Mouse (Mus musculus) cortical plate, adult 2 months (tissue): ENCODE measurements around the gene Cyp2d9. TPM values are rescaled to one million over a fixed set of nuclear protein-coding genes. Genes with fewer than 3 reads are reported as not detected.
A peak's percentile ranks its signal among the peaks of the same experiment; 100 is the strongest.
"Not testable (repeated sequence)": the region's sequence is repeated elsewhere in the genome, so short reads cannot be mapped to it uniquely, and the experiment has no call there.

Source experiments
- H3K27ac ChIP-seq: fragments of 200-500 bp; 2 replicates; pipeline ENCODE4 v1.5.1; 2012; ENCODE audit warnings: low read length, control low read depth, inconsistent platforms; ENCODE audit not compliant: insufficient read depth
- H3K4me1 ChIP-seq: fragments of 200-500 bp; 2 replicates; pipeline ENCODE4 v1.6.1; 2011; ENCODE audit warnings: low read length; ENCODE audit not compliant: control insufficient read depth, insufficient read depth
- H3K4me3 ChIP-seq: fragments of 200-500 bp; 2 replicates; pipeline ENCODE4 v1.5.1; 2011; ENCODE audit warnings: mild to moderate bottlenecking, low read length, control low read depth; ENCODE audit not compliant: insufficient read depth
- CTCF ChIP-seq: fragments of 200-500 bp; IDR thresholded peaks from 2 replicates; pipeline ENCODE4 v1.5.1; 2011; ENCODE audit warnings: mild to moderate bottlenecking, control low read depth, low read length; ENCODE audit not compliant: insufficient read depth; ENCODE audit errors: extremely low read depth
- POLR2A ChIP-seq: fragments of 200-500 bp; IDR thresholded peaks from 2 replicates; pipeline ENCODE4 v1.6.1; 2011; ENCODE audit warnings: mild to moderate bottlenecking, low read length, control low read depth; ENCODE audit not compliant: insufficient read depth; ENCODE audit errors: extremely low read depth
- polyA plus RNA-seq: library from polyadenylated mRNA; depleted of rRNA; stranded (reverse); fragments of >200 nt; gene quantifications from 2 replicates; pipeline ENCODE4 v1.2.3, GENCODE M21; 2012

Gene Cyp2d9
- polyA plus RNA-seq, 1 experiment, result not detected

DNA sequence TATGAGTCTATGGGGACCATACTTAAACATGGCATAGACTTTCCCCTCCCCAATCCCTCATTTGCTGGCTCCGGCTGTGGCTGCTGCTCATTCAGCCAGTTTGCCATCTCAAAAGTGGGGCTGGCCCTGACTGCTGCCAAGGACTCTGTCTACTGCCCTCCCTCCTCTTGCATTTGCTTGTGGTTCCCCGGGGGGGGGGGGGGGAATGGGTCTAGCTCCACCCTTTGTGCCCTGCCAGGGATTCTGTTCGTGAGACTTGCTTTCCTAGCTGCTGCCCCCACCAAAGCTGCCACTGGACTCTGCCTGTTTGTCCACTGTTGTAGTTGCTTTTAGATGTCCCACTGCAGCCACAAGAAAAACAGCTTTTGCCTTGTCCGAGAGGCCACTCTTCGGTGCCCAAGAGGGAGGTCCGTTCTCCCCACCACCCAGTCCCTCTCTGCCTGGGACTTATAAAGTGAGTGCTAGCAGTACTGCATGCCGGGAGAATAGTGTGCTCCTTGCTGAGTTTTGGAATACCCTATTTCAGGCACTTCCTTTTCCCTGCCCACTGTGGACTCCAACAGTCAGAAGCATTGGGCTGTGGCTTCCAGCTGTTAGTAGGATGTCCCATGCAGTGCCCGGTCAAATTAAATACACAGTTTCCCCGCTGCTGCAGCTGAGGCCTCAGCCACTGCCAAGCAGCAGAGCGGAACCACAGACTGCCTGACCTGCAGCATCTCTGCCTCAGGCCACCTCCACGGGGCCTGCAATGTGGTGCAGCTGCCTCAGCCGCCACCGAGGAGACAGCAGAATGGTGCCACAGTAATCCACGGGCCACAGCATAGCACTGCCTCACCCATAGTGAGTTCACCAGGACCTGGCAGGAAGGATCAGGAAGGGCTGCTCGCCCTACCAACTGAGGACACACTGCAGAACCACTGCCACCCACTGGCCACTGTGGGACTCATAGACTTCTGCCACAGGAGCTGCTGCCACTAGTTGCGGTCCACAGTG lies 16.1 kb upstream of the Cyp2d9 start:
- Histone ChIP-seq H3K27ac (no peak overlapping the region), H3K4me3 (no peak overlapping the region), H3K4me1 (no peaks in the 10 kb centered on the region)
- TF ChIP-seq POLR2A (0 out of 2 replicates have a peak, but pooled peaks have one; percentile 13), CTCF (peak; percentile 76)

GRCm38 (mm10) chr15:82418616-82419015 lies 14.6 kb upstream of the Cyp2d9 start:
- TF ChIP-seq CTCF (no peak), POLR2A (no peak)
- H3K27ac ChIP-seq, result no peak overlapping the region
- H3K4me3 ChIP-seq, result no peak overlapping the region
- no peaks in the 10 kb centered on the region for H3K4me1 ChIP-seq

DNA sequence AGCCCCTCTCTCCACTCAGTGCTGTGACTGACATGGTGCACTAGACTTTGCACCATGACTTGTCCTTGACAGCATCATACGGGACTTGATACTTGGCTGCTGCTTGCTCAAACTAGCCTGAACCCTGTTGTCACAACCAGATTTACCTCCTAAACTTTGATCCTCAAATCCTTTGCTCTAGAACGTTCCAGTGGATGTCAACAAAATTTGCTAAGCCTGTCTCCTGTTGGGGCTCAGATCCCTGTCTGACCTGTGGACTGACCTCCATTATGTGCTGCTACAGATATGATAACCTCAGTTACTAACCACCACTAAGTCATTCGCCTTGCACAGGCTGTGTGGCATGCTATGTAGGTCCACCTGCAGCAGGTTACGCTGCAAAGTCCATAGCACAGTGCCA lies 10.3 kb upstream of the Cyp2d9 start:
- no peaks in the 10 kb centered on the region for H3K4me1 ChIP-seq

DNA sequence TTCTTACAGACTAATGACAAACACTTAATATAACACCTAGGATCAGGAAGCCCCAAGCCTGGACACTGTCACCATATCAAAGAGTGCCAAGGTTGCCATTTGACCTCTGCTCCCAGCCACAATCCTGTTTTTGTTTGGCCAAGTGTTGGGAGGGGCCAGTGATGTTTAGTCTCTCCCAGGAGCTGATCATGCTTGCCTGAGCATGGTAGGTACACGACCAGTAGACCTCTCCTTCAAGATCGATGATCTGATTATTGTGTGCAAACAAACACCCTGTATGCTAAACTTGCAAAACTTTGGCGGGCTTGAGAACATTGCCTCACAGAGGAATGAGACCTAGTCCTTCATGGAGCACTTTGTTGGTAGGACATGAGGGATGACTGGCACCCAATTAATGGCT lies 9.8 kb upstream of the Cyp2d9 start:
- no peak overlapping the region for H3K27ac ChIP-seq
- H3K4me1 ChIP-seq, result no peaks in the 10 kb centered on the region
- TF ChIP-seq CTCF (no peak), POLR2A (no peak)
- no peak overlapping the region for H3K4me3 ChIP-seq

More for the DNA sequence above, 10.3 kb upstream of the Cyp2d9 start:
- TF ChIP-seq CTCF (no peak), POLR2A (no peak)
- Histone ChIP-seq H3K4me3 (no peak overlapping the region), H3K27ac (no peak overlapping the region)

- no peak overlapping the region for H3K4me3 ChIP-seq
- TF ChIP-seq CTCF (no peak), POLR2A (no peak)
- no peak overlapping the region for H3K27ac ChIP-seq
- H3K4me1 ChIP-seq, result no peaks in the 10 kb centered on the region
These were observed 384 bp downstream of the Cyp2d9 start for GRCm38 (mm10) chr15:82433621-82434020.

DNA sequence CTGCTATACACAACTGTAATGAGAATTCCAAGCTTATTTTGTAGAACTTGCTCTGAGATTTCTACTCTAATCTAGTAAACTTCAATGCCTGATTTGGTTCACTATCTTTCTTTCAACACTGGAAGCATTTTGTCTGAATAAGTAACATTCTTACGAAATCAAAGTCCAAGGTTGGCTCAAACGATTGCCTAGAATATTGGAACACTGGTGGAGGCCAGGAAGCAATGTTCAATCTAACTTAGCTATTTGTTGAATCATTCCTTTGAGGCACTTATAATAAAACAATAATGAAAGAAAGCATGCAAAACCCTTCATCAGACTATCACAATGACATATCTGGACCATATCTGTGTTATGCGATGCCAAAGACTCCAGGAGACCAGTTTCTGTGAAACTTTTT lies 1.3 kb downstream of the Cyp2d9 start:
- TF ChIP-seq CTCF, result no peak
- no peak for TF ChIP-seq POLR2A
- H3K27ac ChIP-seq, result no peak overlapping the region
- no peaks in the 10 kb centered on the region for H3K4me1 ChIP-seq
- H3K4me3 ChIP-seq, result no peak overlapping the region

- Histone ChIP-seq H3K27ac (no peak overlapping the region), H3K4me3 (no peak overlapping the region), H3K4me1 (no peaks in the 10 kb centered on the region)
- TF ChIP-seq POLR2A, result no peak
- TF ChIP-seq CTCF, result no peak
These were observed 1.8 kb downstream of the Cyp2d9 start for GRCm38 (mm10) chr15:82435011-82435410.

DNA sequence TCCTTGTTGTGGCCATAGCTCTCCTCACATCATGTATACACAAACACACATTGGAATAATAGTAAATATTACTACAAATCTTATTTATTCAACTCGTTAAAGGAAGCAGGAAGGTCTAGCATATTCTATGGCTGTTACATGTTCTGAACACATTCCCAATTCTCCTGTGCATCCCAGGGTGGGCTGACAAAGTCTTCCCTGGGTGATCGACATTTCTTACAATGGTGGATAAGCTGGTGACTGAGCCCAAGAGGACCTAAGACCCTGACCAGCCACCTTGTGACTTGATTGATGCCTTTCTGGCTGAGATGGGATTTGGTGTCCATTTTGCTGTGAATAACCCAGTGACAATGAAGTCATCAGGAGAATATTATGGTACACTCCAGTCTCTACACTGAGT lies 2.4 kb downstream of the Cyp2d9 start:
- H3K4me1 ChIP-seq, result no peaks in the 10 kb centered on the region
- no peak overlapping the region for H3K27ac ChIP-seq
- TF ChIP-seq CTCF, result no peak
- no peak for TF ChIP-seq POLR2A
- no peak overlapping the region for H3K4me3 ChIP-seq

GRCm38 (mm10) chr15:82437975-82438617 lies 4.9 kb downstream of the Cyp2d9 start:
- Histone ChIP-seq H3K4me3 (no peak overlapping the region), H3K27ac (no peak overlapping the region), H3K4me1 (no peaks in the 10 kb centered on the region)
- TF ChIP-seq POLR2A, result no peak
- no peak for TF ChIP-seq CTCF

- H3K4me1 ChIP-seq, result no peaks in the 10 kb centered on the region
- H3K4me3 ChIP-seq, result no peak overlapping the region
- no peak overlapping the region for H3K27ac ChIP-seq
- TF ChIP-seq POLR2A (no peak), CTCF (no peak)
These were observed 10.4 kb downstream of the Cyp2d9 start for GRCm38 (mm10) chr15:82443658-82444057.

DNA sequence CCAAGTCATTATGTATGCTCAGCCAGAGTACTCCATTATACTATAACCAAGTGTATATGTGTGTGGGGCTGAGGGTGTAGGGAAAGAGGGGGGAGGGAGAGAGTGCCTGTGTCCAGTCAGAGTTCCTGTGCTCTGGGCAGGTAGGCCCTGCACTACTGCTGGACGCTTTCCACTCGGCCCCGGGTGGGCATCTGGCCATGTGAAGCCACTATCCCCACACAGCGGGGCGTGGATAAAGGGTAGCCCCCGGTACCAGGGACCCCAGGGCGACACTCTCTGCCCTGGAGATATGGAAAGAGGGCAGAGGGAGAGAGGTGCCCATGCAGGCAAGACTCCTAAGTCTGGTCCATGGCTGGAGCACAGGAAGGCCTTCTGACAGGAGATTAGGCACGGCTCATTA lies 12.0 kb downstream of the Cyp2d9 start:
- H3K4me1 ChIP-seq, result no peaks in the 10 kb centered on the region
- TF ChIP-seq POLR2A (no peak), CTCF (no peak)
- no peak overlapping the region for H3K27ac ChIP-seq
- no peak overlapping the region for H3K4me3 ChIP-seq

DNA sequence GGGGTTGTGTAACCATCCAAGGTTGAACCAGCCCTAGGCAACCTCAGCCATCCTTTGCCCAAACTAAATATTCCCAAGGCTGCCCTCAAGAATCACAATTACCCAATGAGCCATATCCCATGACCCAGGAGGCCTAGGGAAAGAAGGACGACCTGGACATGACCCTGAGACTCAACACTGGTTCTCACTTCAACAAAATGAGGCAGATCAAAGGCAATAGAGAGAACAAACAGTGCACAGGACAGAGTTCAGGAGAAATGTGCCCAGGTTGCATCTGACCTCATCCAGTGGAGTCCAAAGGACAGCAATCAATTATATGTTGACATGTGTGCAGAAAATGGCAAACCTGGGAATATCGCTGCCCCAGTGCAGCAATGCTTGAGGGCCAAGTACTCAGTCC lies 16.8 kb downstream of the Cyp2d9 start:
- not testable (repeated sequence) for H3K27ac ChIP-seq

GRCm38 (mm10) chr15:82452133-82452532 lies 18.9 kb downstream of the Cyp2d9 start:
- H3K4me3 ChIP-seq, H3K4me1 ChIP-seq, H3K27ac ChIP-seq: not testable (repeated sequence)

More for the DNA sequence above, 16.8 kb downstream of the Cyp2d9 start:
- not testable (repeated sequence) for H3K4me1 ChIP-seq, H3K4me3 ChIP-seq

DNA sequence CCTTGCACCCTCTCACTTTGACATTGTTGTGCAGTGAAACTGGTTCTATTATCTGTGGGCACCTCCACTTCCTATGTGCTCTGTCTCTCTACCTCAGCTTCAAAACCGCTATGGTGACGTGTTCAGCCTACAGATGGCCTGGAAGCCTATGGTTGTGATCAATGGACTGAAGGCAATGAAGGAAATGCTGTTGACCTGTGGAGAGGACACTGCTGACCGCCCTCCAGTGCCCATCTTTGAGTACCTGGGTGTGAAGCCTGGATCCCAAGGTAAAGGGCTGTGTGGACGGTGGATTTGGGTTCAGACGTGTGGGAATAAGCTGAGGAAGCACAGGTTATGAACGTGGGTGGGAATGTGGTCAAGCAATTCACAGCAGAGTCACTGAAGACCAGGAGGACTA lies 20.3 kb downstream of the Cyp2d9 start:
- H3K4me3 ChIP-seq, H3K27ac ChIP-seq, H3K4me1 ChIP-seq: not testable (repeated sequence)

- not testable (repeated sequence) for H3K4me3 ChIP-seq, H3K27ac ChIP-seq
These were observed 23.0 kb downstream of the Cyp2d9 start for GRCm38 (mm10) chr15:82456086-82456790.

More at GRCm38 (mm10) chr15:82456086-82456790, 23.0 kb downstream of the Cyp2d9 start:
- not testable (repeated sequence) for H3K4me1 ChIP-seq
